Mouse (Mus musculus) G1E (cell line): Measurements from ENCODE around the gene Misp.

Source experiments
- CTCF ChIP-seq: IDR thresholded peaks from 2 replicates; pipeline ENCODE4 v1.5.1; 2012; ENCODE audit warnings: low read depth, low read length, inconsistent platforms, mixed read lengths
- GATA1 ChIP-seq: IDR thresholded peaks from 2 replicates; pipeline ENCODE4 v1.6.1; 2012; ENCODE audit warnings: borderline replicate concordance, low read length, inconsistent platforms, mixed read lengths
- GATA2 ChIP-seq: IDR thresholded peaks from 2 replicates; pipeline ENCODE4 v1.6.1; 2012; ENCODE audit warnings: low read depth, low read length, inconsistent platforms, borderline replicate concordance
- POLR2AphosphoS5 ChIP-seq: IDR thresholded peaks from 2 replicates; pipeline ENCODE4 v1.6.1; 2012; ENCODE audit warnings: low read depth, low read length, inconsistent platforms; ENCODE audit not compliant: insufficient replicate concordance
- TAL1 ChIP-seq: conservative IDR thresholded peaks from 2 replicates; pipeline ENCODE4 v1.6.1; 2012; ENCODE audit warnings: low read depth, low read length, inconsistent platforms, mixed read lengths

- TF ChIP-seq CTCF (no peak), POLR2AphosphoS5 (no peak), TAL1 (no peak), GATA1 (no peak), GATA2 (no peak)
Observed at GRCm38 (mm10) chr10:79858416-79859074, 37.8 kb downstream of the Misp start.
